Mouse (Mus musculus) mouse embryonic stem cell (cell line): ENCODE measurements around the gene Ivd.

ENCODE experiments used
- in situ Hi-C, 2 experiments: fragments of 300-500 bp; cut with MboI; formaldehyde crosslinking; loops; 1 replicate in 1 of 2; 3 replicates in 1 of 2; pipeline ENCODE4 v1.14.3; 2019 to 2020; ENCODE audit warnings: low sequenced_read_pairs in 2 of 2, low pct_unique_long_range_greater_than_20kb in 1 of 2, mixed read lengths in 1 of 2; ENCODE audit not compliant: unreplicated experiment in 1 of 2

Ivd gene

GRCm38 (mm10) chr2:118875316-118875715, 13.6 kb downstream of the Ivd start:
- in situ Hi-C loops, result loop anchor here in 1 of 2 experiments (25.0 kb wide), 2 partner anchors 238 to 388 kb away; partner anchors contain the start of gene Srp14

- in situ Hi-C loops, result loop anchor here in 1 of 2 experiments (25.0 kb wide), 2 partner anchors 239 to 389 kb away; partner anchors contain the start of gene Srp14
These were observed 14.7 kb downstream of the Ivd start for GRCm38 (mm10) chr2:118876453-118876852.

GRCm38 (mm10) chr2:118881019-118881418, 19.3 kb downstream of the Ivd start:
- in situ Hi-C loops, result loop anchor here (5.0 to 25.0 kb wide), 3 partner anchors 119 to 394 kb away; partner anchors contain the start of genes Ccdc9b (in 1 of the 2) and Srp14 (in 1 of the 2)

GRCm38 (mm10) chr2:118881956-118882355, 20.2 kb downstream of the Ivd start:
- in situ Hi-C loops, result loop anchor here (5.0 to 25.0 kb wide), 3 partner anchors 120 to 395 kb away; partner anchors contain the start of genes Ccdc9b (in 1 of the 2) and Srp14 (in 1 of the 2)

- in situ Hi-C loops, result loop anchor here (5.0 to 25.0 kb wide), 3 partner anchors 121 to 396 kb away; partner anchors contain the start of genes Ccdc9b (in 1 of the 2) and Srp14 (in 1 of the 2)
These were observed 21.3 kb downstream of the Ivd start for GRCm38 (mm10) chr2:118882840-118883679.

GRCm38 (mm10) chr2:118887440-118887839, 25.7 kb downstream of the Ivd start:
- in situ Hi-C loops, result loop anchor here in 1 of 2 experiments (25.0 kb wide), 2 partner anchors 250 to 400 kb away; partner anchors contain the start of gene Srp14

- in situ Hi-C loops, result loop anchor here in 1 of 2 experiments (25.0 kb wide), 2 partner anchors 251 to 401 kb away; partner anchors contain the start of gene Srp14
These were observed 26.2 kb downstream of the Ivd start for GRCm38 (mm10) chr2:118887845-118888548.

GRCm38 (mm10) chr2:118891173-118891572, 29.4 kb downstream of the Ivd start:
- in situ Hi-C loops, result loop anchor here in 1 of 2 experiments (5.0 to 25.0 kb wide), 3 partner anchors 129 to 404 kb away; partner anchors contain the start of genes Ccdc9b and Srp14

- in situ Hi-C loops, result loop anchor here in 1 of 2 experiments (5.0 to 25.0 kb wide), 3 partner anchors 189 to 409 kb away; partner anchors contain the start of gene Srp14
These were observed 34.5 kb downstream of the Ivd start for GRCm38 (mm10) chr2:118895990-118896913.

GRCm38 (mm10) chr2:118896914-118897291, 35.1 kb downstream of the Ivd start:
- in situ Hi-C loops, result loop anchor here in 1 of 2 experiments (5.0 to 25.0 kb wide), 3 partner anchors 190 to 410 kb away; partner anchors contain the start of gene Srp14

- in situ Hi-C loops, result loop anchor here in 1 of 2 experiments (5.0 to 25.0 kb wide), 3 partner anchors 190 to 410 kb away; partner anchors contain the start of gene Srp14
These were observed 35.6 kb downstream of the Ivd start for GRCm38 (mm10) chr2:118897392-118897791.

GRCm38 (mm10) chr2:118897808-118898207, 36.1 kb downstream of the Ivd start:
- in situ Hi-C loops, result loop anchor here in 1 of 2 experiments (5.0 to 25.0 kb wide), 3 partner anchors 191 to 411 kb away; partner anchors contain the start of gene Srp14

- in situ Hi-C loops, result loop anchor here in 1 of 2 experiments (5.0 to 25.0 kb wide), 3 partner anchors 191 to 411 kb away; partner anchors contain the start of gene Srp14
These were observed 37.0 kb downstream of the Ivd start for GRCm38 (mm10) chr2:118898771-118899170.

- in situ Hi-C loops, result loop anchor here in 1 of 2 experiments (5.0 to 25.0 kb wide), 3 partner anchors 192 to 412 kb away; partner anchors contain the start of gene Srp14
These were observed 37.6 kb downstream of the Ivd start for GRCm38 (mm10) chr2:118899306-118899705.

GRCm38 (mm10) chr2:118899981-118900825, 38.4 kb downstream of the Ivd start, which contains the start of gene Bahd1:
Gene Bahd1 (plus strand): TSS chr2:118900377.
- in situ Hi-C loops, result loop anchor here in 1 of 2 experiments (5.0 to 25.0 kb wide), 3 partner anchors 193 to 413 kb away; partner anchors contain the start of gene Srp14

- in situ Hi-C loops, result no loop called here
These were observed 39.0 kb downstream of the Ivd start for GRCm38 (mm10) chr2:118900826-118901140.
